Mouse (Mus musculus) hindbrain, embryonic 13.5 days (tissue): ENCODE measurements around the gene Ralgps1. TPM values are rescaled to one million over a fixed set of nuclear protein-coding genes. Genes with fewer than 3 reads are reported as not detected.

Source experiments
- ATAC-seq: fragments of 200-750 bp; cut with Nextera tagmentation; 2 replicates; pipeline ENCODE4 v1.8.0; 2017; ENCODE audit warnings: moderate TSS enrichment; ENCODE audit not compliant: low FRiP score
- H3K27ac ChIP-seq: fragments of 300-500 bp; sonication (generic); 2 replicates; pipeline ENCODE4 v1.5.1; 2015; ENCODE audit warnings: inconsistent platforms, mild to moderate bottlenecking, moderate library complexity
- H3K27me3 ChIP-seq: fragments of 300-500 bp; sonication (generic); 2 replicates; pipeline ENCODE4 v1.6.1; 2015; ENCODE audit warnings: mild to moderate bottlenecking, inconsistent platforms
- H3K36me3 ChIP-seq: fragments of 300-500 bp; sonication (generic); 2 replicates; pipeline ENCODE4 v1.6.1; 2015; ENCODE audit warnings: mild to moderate bottlenecking, inconsistent platforms
- H3K4me1 ChIP-seq: fragments of 300-500 bp; sonication (generic); replicated peaks from 2 replicates; pipeline ENCODE4 v1.6.1; 2015; ENCODE audit warnings: inconsistent platforms
- H3K4me2 ChIP-seq: fragments of 300-500 bp; sonication (generic); 2 replicates; pipeline ENCODE4 v1.6.1; 2015; ENCODE audit warnings: inconsistent platforms, mild to moderate bottlenecking, moderate library complexity
- H3K4me3 ChIP-seq: fragments of 300-500 bp; sonication (generic); 2 replicates; pipeline ENCODE4 v1.5.1; 2015; ENCODE audit warnings: mild to moderate bottlenecking, inconsistent platforms
- H3K9ac ChIP-seq: fragments of 300-500 bp; sonication (generic); 2 replicates; pipeline ENCODE4 v1.6.1; 2015; ENCODE audit warnings: mild to moderate bottlenecking, inconsistent platforms
- H3K9me3 ChIP-seq: fragments of 300-500 bp; sonication (generic); 2 replicates; pipeline ENCODE4 v1.6.1; 2016; ENCODE audit warnings: inconsistent platforms
- WGBS: fragments of 180-500 bp; shearing (Covaris S2); methylation state at CpG from one replicate; pipeline ENCODE4 v1.1.7; 2015; 5-methylcytosine and 5-hydroxymethylcytosine counted together
- polyA plus RNA-seq: library from polyadenylated mRNA; unstranded; fragments of >200 nt; fragmentation: Nextera tagmentation; extraction: Ambion mirVana; gene quantifications from 2 replicates; pipeline ENCODE4 v1.2.1, GENCODE M21; 2015

Ralgps1 gene
- polyA plus RNA-seq, 1 experiment from 2014 or later = 37.3 TPM

DNA sequence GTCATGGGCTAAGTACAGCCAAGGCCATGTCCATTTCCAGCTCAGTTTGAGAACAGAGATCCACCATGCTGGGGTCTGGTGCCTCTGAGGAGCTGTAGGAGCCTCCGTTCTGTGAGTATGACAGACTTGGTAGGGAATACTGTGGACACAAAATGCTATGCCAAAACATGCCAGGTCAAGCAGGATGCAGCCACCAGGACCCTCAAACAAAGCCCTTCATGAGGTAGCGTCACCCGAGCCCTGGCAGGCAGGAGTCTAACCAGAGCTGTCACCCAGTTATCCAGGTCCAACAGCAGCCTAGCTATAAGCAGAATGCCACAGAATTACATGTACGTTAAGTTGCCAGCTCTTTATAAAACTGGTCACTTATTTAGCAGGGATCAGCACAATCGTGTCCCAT lies 51.8 kb downstream of the Ralgps1 start:
- Histone ChIP-seq H3K9ac (no peak overlapping the region), H3K4me2 (no peak overlapping the region), H3K9me3 (no peaks in the 10 kb centered on the region), H3K4me3 (no peak overlapping the region), H3K4me1 (peaks cover 31% of the 10 kb centered on the region), H3K27ac (no peak overlapping the region), H3K27me3 (no peaks in the 10 kb centered on the region), H3K36me3 (peaks cover 59% of the 10 kb centered on the region)
- 87% methylated on average over 5 of the region's 5 CpGs for WGBS
- ATAC-seq = no peak

DNA sequence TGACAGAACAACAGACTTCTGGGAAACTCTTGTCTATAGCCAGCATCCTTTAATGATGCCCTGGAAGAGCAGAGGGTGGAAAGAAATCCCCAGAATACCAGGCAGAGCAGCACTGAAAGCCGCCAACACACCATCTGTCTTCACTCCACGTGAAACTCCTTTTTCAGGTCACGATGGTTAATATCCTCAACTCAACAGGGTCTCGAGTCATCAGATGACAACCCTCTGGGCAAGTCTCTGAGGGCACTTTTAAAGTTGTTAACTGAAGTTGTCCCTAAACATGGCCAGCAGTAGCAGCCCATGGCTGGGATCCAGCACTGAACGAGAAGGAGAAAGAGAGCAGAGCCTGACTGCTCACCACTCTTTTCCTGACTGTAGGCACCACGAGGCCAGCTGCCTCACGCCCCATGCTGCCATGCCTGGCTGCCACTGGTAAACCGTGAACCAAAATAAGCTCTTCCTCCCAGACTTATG lies 52.8 kb downstream of the Ralgps1 start:
- Histone ChIP-seq H3K9me3 (no peaks in the 10 kb centered on the region), H3K27me3 (no peaks in the 10 kb centered on the region), H3K27ac (no peak overlapping the region), H3K4me3 (no peak overlapping the region), H3K4me2 (no peak overlapping the region), H3K9ac (no peak overlapping the region), H3K36me3 (peaks cover 52% of the 10 kb centered on the region), H3K4me1 (peaks cover 29% of the 10 kb centered on the region)
- no peak for ATAC-seq
- WGBS = 78% methylated on average over 8 of the region's 8 CpGs

DNA sequence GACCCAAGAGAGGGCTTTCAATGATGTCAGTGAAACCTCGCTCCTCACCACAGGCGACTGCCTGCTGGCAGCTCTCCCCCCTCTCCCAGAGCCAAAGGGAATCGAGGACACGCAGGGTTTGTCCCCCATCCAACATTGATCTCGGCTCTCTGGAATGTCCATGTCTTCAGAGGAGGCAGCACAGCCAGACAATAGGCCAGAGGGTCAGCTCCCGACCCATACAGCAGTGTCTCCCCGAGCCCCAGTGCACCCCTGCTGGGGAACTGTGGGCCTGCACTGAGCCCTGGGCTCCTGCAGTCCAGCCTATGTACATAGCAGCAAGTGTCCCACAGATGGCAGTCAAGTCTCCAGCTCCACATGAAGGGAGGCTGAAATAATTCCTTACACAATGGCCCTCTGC lies 54.8 kb downstream of the Ralgps1 start:
- peak; percentile 81 for ATAC-seq
- H3K4me2 ChIP-seq = no peak overlapping the region
- H3K4me1 ChIP-seq = peaks cover 25% of the 10 kb centered on the region
- peak overlapping the region; percentile 58; the same call in 1 of the 2 replicates for H3K27ac ChIP-seq
- WGBS = 11% methylated on average over 7 of the region's 7 CpGs
- H3K36me3 ChIP-seq = peaks cover 38% of the 10 kb centered on the region
- no peaks in the 10 kb centered on the region for H3K27me3 ChIP-seq
- H3K4me3 ChIP-seq = no peak overlapping the region
- no peaks in the 10 kb centered on the region for H3K9me3 ChIP-seq
- no peak overlapping the region for H3K9ac ChIP-seq

DNA sequence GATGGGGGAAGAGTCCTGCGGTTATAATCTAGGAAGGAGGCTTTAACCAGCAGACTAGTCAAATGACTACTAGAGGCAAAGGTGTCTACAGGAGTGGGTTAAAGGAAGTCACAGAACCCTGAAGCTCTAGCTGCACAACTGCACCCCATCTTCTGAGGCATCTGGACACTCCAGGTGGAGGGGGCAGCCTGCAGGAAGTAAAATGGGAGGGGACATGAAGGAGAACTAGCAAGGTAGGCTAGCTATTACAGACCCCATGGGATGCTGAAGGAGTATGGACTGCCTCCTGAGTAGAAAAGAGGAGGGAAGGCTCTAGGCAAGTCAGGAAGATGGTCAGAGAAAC lies 55.3 kb downstream of the Ralgps1 start:
- Histone ChIP-seq H3K27ac (peak overlapping the region; percentile 58; the same call in 1 of the 2 replicates), H3K4me2 (no peak overlapping the region), H3K4me1 (peaks cover 25% of the 10 kb centered on the region), H3K9me3 (no peaks in the 10 kb centered on the region), H3K9ac (no peak overlapping the region), H3K27me3 (no peaks in the 10 kb centered on the region), H3K4me3 (no peak overlapping the region), H3K36me3 (peaks cover 37% of the 10 kb centered on the region)
- WGBS = 79% methylated on average over 1 of the region's 1 CpGs
- peak; percentile 40; the same call in 1 of the 2 replicates for ATAC-seq

DNA sequence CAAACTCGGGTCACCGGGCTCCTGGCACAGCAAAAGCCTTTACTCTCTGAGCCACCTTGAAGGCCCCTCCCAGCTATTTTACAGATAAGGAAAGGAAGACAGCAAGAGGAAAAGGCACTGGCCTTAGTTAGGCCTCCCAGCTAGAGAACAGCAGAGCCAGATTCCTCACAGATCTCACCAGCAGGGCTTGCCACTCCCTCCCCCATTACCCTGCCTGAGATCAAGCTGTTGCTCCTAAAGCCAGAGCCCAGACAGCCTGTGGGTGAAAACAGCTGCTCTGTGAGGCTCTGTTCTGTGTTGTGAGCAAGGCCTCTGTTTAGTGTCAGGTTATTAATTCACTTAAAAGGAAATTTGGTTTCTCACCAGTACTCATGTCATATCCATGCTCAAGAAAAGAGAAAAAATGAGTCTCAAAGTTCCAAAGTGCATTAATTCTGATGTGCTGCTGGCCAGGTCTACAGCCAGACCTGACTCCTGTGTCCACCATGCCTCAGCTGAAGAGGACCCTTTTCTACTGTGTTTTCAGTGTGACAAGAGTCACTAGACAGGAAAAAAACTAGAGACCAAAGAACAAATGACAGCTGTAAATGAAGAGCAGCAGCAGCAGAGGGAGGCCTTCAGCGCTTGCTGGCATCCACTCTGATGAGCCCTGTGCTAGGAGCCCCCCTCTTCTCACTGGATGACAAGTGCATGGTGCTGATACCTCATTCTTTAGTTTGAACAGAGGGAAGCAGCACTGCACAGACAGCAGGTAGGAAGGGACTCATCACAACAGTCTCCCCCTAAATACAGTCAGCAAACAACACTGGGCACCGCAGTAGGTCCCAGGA lies 55.8 kb downstream of the Ralgps1 start:
- Histone ChIP-seq H3K9ac (no peak overlapping the region), H3K4me3 (no peak overlapping the region), H3K4me1 (peaks cover 25% of the 10 kb centered on the region), H3K9me3 (no peaks in the 10 kb centered on the region), H3K4me2 (no peak overlapping the region), H3K27ac (peak overlapping the region; percentile 58), H3K27me3 (no peaks in the 10 kb centered on the region), H3K36me3 (peaks cover 34% of the 10 kb centered on the region)
- WGBS = 83% methylated on average over 4 of the region's 4 CpGs
- no peak; the same call in 1 of the 2 replicates for ATAC-seq

DNA sequence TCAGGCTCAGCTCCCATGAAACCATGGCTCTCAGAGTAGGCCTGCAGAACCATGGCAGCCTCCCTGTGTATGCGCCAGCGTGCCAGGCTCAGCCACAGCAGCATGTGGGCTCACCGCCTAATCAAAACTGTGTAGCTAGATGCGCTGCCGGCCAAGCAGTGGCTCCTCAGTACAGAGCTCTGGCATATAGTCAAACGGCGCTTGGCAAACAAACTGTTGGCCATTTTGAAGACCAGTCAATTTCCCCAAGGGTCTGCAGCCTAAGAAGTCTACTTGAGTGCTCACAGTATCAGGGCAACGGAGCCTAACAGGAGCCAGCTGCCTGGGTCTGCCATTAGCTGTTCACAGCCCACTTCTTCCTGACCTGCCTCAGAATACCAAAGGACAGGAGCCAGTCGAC lies 61.9 kb downstream of the Ralgps1 start:
- Histone ChIP-seq H3K36me3 (peaks cover 33% of the 10 kb centered on the region), H3K4me1 (peaks cover 7% of the 10 kb centered on the region; the same call in 1 of the 2 replicates), H3K9ac (no peak overlapping the region), H3K27ac (peak overlapping the region; percentile 3; the same call in 1 of the 2 replicates), H3K4me3 (no peak overlapping the region), H3K4me2 (no peak overlapping the region), H3K27me3 (no peaks in the 10 kb centered on the region), H3K9me3 (no peaks in the 10 kb centered on the region)
- WGBS = 88% methylated on average over 9 of the region's 9 CpGs
- 0 out of 2 replicates have a peak, but pooled peaks have one; percentile 24 for ATAC-seq

DNA sequence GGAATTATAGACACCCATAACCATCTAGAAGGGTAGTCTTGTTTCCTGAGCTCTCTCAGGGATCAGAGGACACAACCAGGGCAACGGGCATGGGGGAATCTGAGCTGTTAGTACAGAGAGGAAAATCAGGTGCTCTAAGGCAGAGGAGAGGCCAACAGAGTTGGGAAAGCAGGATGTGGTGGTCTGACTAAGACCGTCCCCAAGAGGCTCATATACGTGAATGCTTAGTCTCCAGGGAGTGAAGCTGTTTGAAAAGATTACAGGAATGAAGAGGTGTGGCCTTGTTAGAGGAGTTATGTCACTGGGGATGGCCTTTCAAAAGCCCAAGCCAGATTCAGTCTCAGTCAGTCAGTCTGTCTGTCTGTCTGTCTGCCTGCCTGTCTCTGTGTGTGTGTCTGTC lies 64.7 kb downstream of the Ralgps1 start:
- ATAC-seq = no peak
- Histone ChIP-seq H3K9me3 (no peaks in the 10 kb centered on the region), H3K9ac (no peak overlapping the region), H3K36me3 (peaks cover 36% of the 10 kb centered on the region), H3K4me1 (peaks cover 24% of the 10 kb centered on the region), H3K4me2 (no peak overlapping the region), H3K4me3 (no peak overlapping the region), H3K27ac (no peak overlapping the region), H3K27me3 (no peaks in the 10 kb centered on the region)
- 80% methylated on average over 3 of the region's 3 CpGs for WGBS

DNA sequence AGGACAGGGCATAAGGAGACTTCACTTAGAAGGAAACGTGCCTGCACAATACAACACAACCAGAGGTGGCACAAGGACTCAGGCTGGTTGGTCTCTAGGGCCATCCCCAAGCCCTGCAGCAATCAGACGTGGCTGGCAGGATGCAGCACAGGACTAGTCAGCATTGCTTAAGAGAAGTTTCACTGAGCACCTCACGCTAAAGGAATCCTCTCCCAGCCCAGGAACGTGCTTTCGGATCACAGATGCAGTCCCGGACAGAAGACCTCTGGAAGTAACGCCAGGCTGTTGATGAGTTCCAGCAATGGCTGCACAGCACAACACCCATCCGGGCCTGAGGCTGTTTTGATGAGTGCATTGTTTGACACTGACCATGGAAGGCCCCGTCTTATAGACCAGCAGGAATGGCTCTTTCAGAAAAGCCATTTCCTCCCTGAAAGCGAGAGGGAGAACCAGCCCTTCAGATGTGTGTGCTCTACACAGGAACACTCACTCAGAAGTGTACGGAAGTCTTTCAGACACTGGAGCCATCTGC lies 67.8 kb downstream of the Ralgps1 start:
- H3K4me1 ChIP-seq = peaks cover 25% of the 10 kb centered on the region
- peaks cover 33% of the 10 kb centered on the region for H3K36me3 ChIP-seq
- WGBS = 79% methylated on average over 11 of the region's 11 CpGs
- H3K27ac ChIP-seq = peak overlapping the region; percentile 31; the same call in 1 of the 2 replicates
- no peaks in the 10 kb centered on the region for H3K27me3 ChIP-seq
- H3K9ac ChIP-seq = no peak overlapping the region
- no peak overlapping the region for H3K4me2 ChIP-seq
- ATAC-seq = no peak
- H3K9me3 ChIP-seq = no peaks in the 10 kb centered on the region
- H3K4me3 ChIP-seq = no peak overlapping the region

DNA sequence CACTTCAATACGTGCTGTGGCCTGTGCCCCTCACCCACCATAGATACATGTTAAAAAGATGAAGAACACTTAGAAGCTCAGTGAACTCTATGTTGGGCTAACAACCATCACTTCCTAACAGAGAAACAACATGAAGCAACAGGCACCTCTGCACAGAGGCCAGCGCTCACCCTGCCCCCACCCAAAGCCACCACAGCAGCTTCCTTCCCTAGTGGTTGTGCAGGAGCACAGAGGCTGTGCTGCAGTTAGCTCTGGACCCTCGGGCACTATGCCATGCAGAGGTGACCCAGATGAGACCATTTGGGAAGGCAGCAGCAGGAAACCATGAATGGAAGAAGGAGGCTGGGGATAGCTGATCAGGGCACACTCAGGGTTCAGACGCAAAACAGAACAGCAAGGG lies 68.5 kb downstream of the Ralgps1 start:
- WGBS = 84% methylated on average over 4 of the region's 4 CpGs
- Histone ChIP-seq H3K27ac (peak overlapping the region; percentile 18; the same call in 1 of the 2 replicates), H3K4me1 (peaks cover 25% of the 10 kb centered on the region)

DNA sequence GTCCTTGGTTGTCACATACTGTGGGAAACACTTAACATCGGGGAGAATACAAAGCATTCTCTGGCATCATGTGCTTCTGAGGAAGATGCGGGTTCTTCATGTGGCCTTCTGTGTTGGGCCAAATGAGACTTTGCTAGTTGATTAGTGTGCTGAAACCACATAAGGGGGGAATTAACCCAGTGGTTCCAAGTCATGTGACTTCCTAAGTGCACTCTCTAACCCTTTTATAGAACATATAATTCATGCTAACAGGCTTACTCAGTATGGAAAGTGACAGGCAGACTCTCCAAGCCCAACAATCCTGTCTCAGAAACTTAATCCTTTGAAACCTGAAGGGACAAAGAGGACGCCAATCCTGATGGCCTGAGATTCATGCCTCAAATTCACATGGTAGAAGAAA lies 68.9 kb downstream of the Ralgps1 start:
- Histone ChIP-seq H3K27ac (no peak overlapping the region), H3K36me3 (peaks cover 38% of the 10 kb centered on the region), H3K9ac (no peak overlapping the region), H3K27me3 (no peaks in the 10 kb centered on the region), H3K4me3 (no peak overlapping the region), H3K4me2 (no peak overlapping the region), H3K9me3 (no peaks in the 10 kb centered on the region), H3K4me1 (peaks cover 25% of the 10 kb centered on the region)
- ATAC-seq = no peak
- 81% methylated on average over 3 of the region's 3 CpGs for WGBS

More for the DNA sequence above, 68.5 kb downstream of the Ralgps1 start:
- Histone ChIP-seq H3K9me3 (no peaks in the 10 kb centered on the region), H3K4me2 (no peak overlapping the region), H3K36me3 (peaks cover 34% of the 10 kb centered on the region), H3K9ac (no peak overlapping the region), H3K27me3 (no peaks in the 10 kb centered on the region), H3K4me3 (no peak overlapping the region)
- ATAC-seq = no peak

DNA sequence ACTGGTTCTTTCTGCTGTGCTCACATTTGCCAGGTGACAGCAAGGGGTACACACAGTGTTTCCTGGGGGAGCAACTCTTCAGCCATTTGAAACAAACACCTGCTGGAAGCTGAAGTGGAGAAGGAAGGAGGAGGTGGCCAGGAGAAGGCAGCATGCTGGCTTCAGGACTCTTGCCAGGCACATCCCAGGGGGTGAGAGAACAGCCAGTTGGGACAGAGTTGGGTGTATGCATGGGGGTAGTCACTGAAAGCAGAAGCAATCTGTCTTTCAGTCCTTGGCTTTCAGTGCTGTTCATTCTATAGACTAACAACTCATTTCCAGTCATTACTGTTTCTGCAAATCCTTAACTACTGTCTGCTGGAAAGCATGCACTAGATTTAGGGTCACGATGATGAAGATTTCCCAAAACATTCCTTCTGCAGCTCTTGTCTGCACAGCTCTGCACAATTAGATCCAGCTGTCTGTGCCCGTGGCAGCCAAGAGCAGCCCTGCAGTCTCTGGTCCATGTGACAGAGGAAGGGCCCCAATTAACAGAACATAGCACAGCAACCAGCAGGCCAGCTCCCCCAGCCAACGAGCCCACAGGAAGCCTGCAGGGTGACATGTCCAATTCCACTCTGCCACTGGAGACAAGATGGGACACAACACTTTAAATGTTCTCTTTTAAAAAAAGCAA lies 70.8 kb downstream of the Ralgps1 start:
- no peak for ATAC-seq
- peaks cover 25% of the 10 kb centered on the region for H3K4me1 ChIP-seq
- H3K4me2 ChIP-seq = no peak overlapping the region
- no peak overlapping the region for H3K4me3 ChIP-seq
- H3K27me3 ChIP-seq = no peaks in the 10 kb centered on the region
- H3K9ac ChIP-seq = no peak overlapping the region
- H3K36me3 ChIP-seq = peaks cover 35% of the 10 kb centered on the region
- no peaks in the 10 kb centered on the region for H3K9me3 ChIP-seq
- H3K27ac ChIP-seq = no peak overlapping the region
- 62% methylated on average over 3 of the region's 3 CpGs for WGBS

DNA sequence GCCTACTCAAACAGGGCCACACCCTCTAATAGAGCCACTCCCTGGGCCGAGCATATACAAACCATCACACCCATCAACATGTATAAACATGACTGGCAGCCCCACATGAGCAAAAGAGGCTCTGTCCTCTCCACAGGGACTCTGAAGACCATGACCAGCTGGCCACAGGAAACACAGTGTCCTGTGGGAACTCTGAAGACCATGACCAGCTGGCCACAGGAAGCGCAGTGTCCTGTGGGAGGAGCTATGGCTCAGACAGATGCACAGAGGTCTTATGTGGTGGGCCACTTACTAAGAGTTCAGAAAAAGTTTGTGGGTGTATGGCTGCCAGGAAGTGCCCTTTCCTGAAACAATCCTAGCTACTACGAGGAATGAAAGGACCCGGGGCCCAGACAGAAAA lies 72.4 kb downstream of the Ralgps1 start:
- H3K27ac ChIP-seq = no peak overlapping the region
- H3K9me3 ChIP-seq = no peaks in the 10 kb centered on the region
- no peak for ATAC-seq
- H3K27me3 ChIP-seq = no peaks in the 10 kb centered on the region
- H3K9ac ChIP-seq = no peak overlapping the region
- H3K4me3 ChIP-seq = no peak overlapping the region
- 81% methylated on average over 4 of the region's 4 CpGs for WGBS
- peaks cover 38% of the 10 kb centered on the region for H3K36me3 ChIP-seq
- H3K4me2 ChIP-seq = no peak overlapping the region
- H3K4me1 ChIP-seq = peaks cover 21% of the 10 kb centered on the region
